Mouse (Mus musculus): Measurements from ENCODE around the gene Olfr1441.

Gene Olfr1441

GRCm38 (mm10) chr19:12417361-12417760 is at the start of gene Olfr1441:
Gene Olfr1441, plus strand, starts transcription at chr19:12417433.
- DNase-seq (ENCODE audit: low read depth): no peak

GRCm38 (mm10) chr19:12373004-12373403 is 44.2 kb upstream of the Olfr1441 start:
- no peak for DNase-seq (ENCODE audit: low read depth)

GRCm38 (mm10) chr19:12374465-12375025 is 42.7 kb upstream of the Olfr1441 start:
- DNase-seq (ENCODE audit: low read depth): no peak

GRCm38 (mm10) chr19:12386979-12387378 is 30.3 kb upstream of the Olfr1441 start, which contains the start of gene Olfr1440:
Gene Olfr1440, plus strand, starts transcription at chr19:12387279.
- DNase-seq (ENCODE audit: low read depth): no peak

- DNase-seq (ENCODE audit: low read depth): no peak
Measured at GRCm38 (mm10) chr19:12413737-12414136, 3.5 kb upstream of the Olfr1441 start.

- no peak for DNase-seq (ENCODE audit: low read depth)
Measured at GRCm38 (mm10) chr19:12418312-12418711, 1.1 kb downstream of the Olfr1441 start.

GRCm38 (mm10) chr19:12420555-12420954 is 3.3 kb downstream of the Olfr1441 start:
- DNase-seq (ENCODE audit: low read depth): no peak

- no peak for DNase-seq (ENCODE audit: low read depth)
Measured at GRCm38 (mm10) chr19:12421680-12422079, 4.4 kb downstream of the Olfr1441 start.

- DNase-seq (ENCODE audit: low read depth): no peak
Measured at GRCm38 (mm10) chr19:12427101-12427500, 9.9 kb downstream of the Olfr1441 start.

- DNase-seq (ENCODE audit: low read depth): no peak
Measured at GRCm38 (mm10) chr19:12427605-12428004, 10.4 kb downstream of the Olfr1441 start, which contains the start of gene Pfpl. Gene Pfpl, plus strand, starts transcription at chr19:12427905.

- DNase-seq (ENCODE audit: low read depth): no peak
Measured at GRCm38 (mm10) chr19:12433033-12433432, 15.8 kb downstream of the Olfr1441 start.

- peak; percentile 39 for DNase-seq (ENCODE audit: low read depth)
Measured at GRCm38 (mm10) chr19:12435011-12435416, 17.8 kb downstream of the Olfr1441 start.

- DNase-seq (ENCODE audit: low read depth): no peak
Measured at GRCm38 (mm10) chr19:12435750-12436524, 18.7 kb downstream of the Olfr1441 start.

GRCm38 (mm10) chr19:12439581-12439980 is 22.3 kb downstream of the Olfr1441 start:
- no peak for DNase-seq (ENCODE audit: low read depth)

- DNase-seq (ENCODE audit: low read depth): no peak
Measured at GRCm38 (mm10) chr19:12440103-12440725, 23.0 kb downstream of the Olfr1441 start.

- DNase-seq (ENCODE audit: low read depth): no peak
Measured at GRCm38 (mm10) chr19:12442560-12442959, 25.3 kb downstream of the Olfr1441 start.

GRCm38 (mm10) chr19:12445014-12445413 is 27.8 kb downstream of the Olfr1441 start:
- DNase-seq (ENCODE audit: low read depth): no peak

- DNase-seq (ENCODE audit: low read depth): no peak
Measured at GRCm38 (mm10) chr19:12457401-12458066, 40.3 kb downstream of the Olfr1441 start.

- no peak for DNase-seq (ENCODE audit: low read depth)
Measured at GRCm38 (mm10) chr19:12459516-12459915, 42.3 kb downstream of the Olfr1441 start.

GRCm38 (mm10) chr19:12460282-12461249 is 43.3 kb downstream of the Olfr1441 start, which contains the start of gene Mpeg1:
Gene Mpeg1, plus strand, starts transcription at chr19:12460779.
- no peak for DNase-seq (ENCODE audit: low read depth)

Data from c-Kit-positive CD71-negative TER-119-negative erythroid progenitor cells, embryonic 14.5 days (primary cell).